Mouse (Mus musculus) left cerebral cortex, postnatal 36 days (tissue): ENCODE results near the gene Yipf1. TPM values are rescaled to one million over a fixed set of nuclear protein-coding genes. Genes with fewer than 3 reads are reported as not detected.
"Not testable (repeated sequence)": the region's sequence is repeated elsewhere in the genome, so short reads cannot be mapped to it uniquely, and the experiment has no call there.

Experiments
- DNase-seq, 2 experiments: peaks; one replicate each; pipeline ENCODE4 v3.0.0; 2021 to 2022; ENCODE audit warnings: low spot score in 2 of 2, mixed read lengths in 1 of 2
- intact Hi-C: fragments of 180-260 bp; cut with DNase I; formaldehyde crosslinking; loops from one replicate; pipeline ENCODE4 v1.15.1; 2025
- total RNA-seq, 2 experiments: library from RNA; stranded (reverse); gene quantifications; 2 replicates each; pipeline ENCODE4 v1.2.3; 2021

Gene Yipf1
- total RNA-seq, 2 experiments from 2014 or later, result 41.7 to 45.8 TPM

- DNase-seq, result no peak
- intact Hi-C loops, result no loop called here
Measured at GRCm38 (mm10) chr4:107362755-107363154, 48.6 kb downstream of the Yipf1 start.

GRCm38 (mm10) chr4:107363573-107363972 is 49.4 kb downstream of the Yipf1 start:
- DNase-seq, result no peak
- intact Hi-C loops, result no loop called here

- DNase-seq, result no peak
- intact Hi-C loops, result no loop called here
Measured at GRCm38 (mm10) chr4:107364190-107364639, 50.1 kb downstream of the Yipf1 start.

GRCm38 (mm10) chr4:107366408-107366807 is 52.2 kb downstream of the Yipf1 start:
- DNase-seq, intact Hi-C loops: not testable (repeated sequence)

GRCm38 (mm10) chr4:107367567-107368314 is 53.6 kb downstream of the Yipf1 start, which contains the start of gene Ndc1:
TSS of gene Ndc1 (plus strand) at chr4:107367784.
- intact Hi-C loops, result no loop called here
- peak; percentile 92 for DNase-seq

- intact Hi-C loops, result loop anchor here (5.0 kb wide), 1 partner anchor 280 kb away; no protein-coding TSS in a partner anchor
Measured at GRCm38 (mm10) chr4:107372304-107372703, 58.1 kb downstream of the Yipf1 start.

GRCm38 (mm10) chr4:107374677-107375076 is 60.5 kb downstream of the Yipf1 start:
- intact Hi-C loops, result loop anchor here (5.0 kb wide), 1 partner anchor 278 kb away; no protein-coding TSS in a partner anchor
- DNase-seq, result no peak

More at GRCm38 (mm10) chr4:107372304-107372703, 58.1 kb downstream of the Yipf1 start:
- no peak for DNase-seq

- intact Hi-C loops, result no loop called here
Measured at GRCm38 (mm10) chr4:107378954-107379353, 64.8 kb downstream of the Yipf1 start.

GRCm38 (mm10) chr4:107380871-107381270 is 66.7 kb downstream of the Yipf1 start:
- DNase-seq, result no peak
- intact Hi-C loops, result no loop called here

More at GRCm38 (mm10) chr4:107378954-107379353, 64.8 kb downstream of the Yipf1 start:
- DNase-seq, result no peak

GRCm38 (mm10) chr4:107387038-107387437 is 72.9 kb downstream of the Yipf1 start:
- intact Hi-C loops, result no loop called here
- no peak for DNase-seq

- no peak for DNase-seq
- intact Hi-C loops, result no loop called here
Measured at GRCm38 (mm10) chr4:107387465-107387864, 73.3 kb downstream of the Yipf1 start.

GRCm38 (mm10) chr4:107388291-107388690 is 74.1 kb downstream of the Yipf1 start:
- DNase-seq, result no peak
- intact Hi-C loops, result no loop called here

- DNase-seq, result no peak
- intact Hi-C loops, result no loop called here
Measured at GRCm38 (mm10) chr4:107389345-107389744, 75.2 kb downstream of the Yipf1 start.

GRCm38 (mm10) chr4:107393771-107394170 is 79.6 kb downstream of the Yipf1 start:
- no peak for DNase-seq
- intact Hi-C loops, result no loop called here

Other genes with a start within 250 kb of the Yipf1 start
- gene Mrpl37, start 247.5 kb upstream of the Yipf1 start, total RNA-seq, result 10 to 100 TPM; 56.1 to 58.9 TPM
- 1 to 10 TPM; 4.7 to 7.4 TPM for gene Cyb5rl, start 247.4 kb upstream of the Yipf1 start, total RNA-seq
- gene Cdcp2, start 217.5 kb upstream of the Yipf1 start, total RNA-seq, result not detected
- gene Tmem59, start 136.0 kb upstream of the Yipf1 start, total RNA-seq, result 100 to 1,000 TPM; 192 to 236 TPM
- gene Tceanc2, start 135.2 kb upstream of the Yipf1 start, total RNA-seq, result 10 to 100 TPM; 15.0 to 20.8 TPM
- gene Ldlrad1, start 105.2 kb upstream of the Yipf1 start, total RNA-seq, result not detected
- 10 to 100 TPM; 28.0 to 35.0 TPM for gene Lrrc42, start 60.8 kb upstream of the Yipf1 start, total RNA-seq
- 10 to 100 TPM; 15.6 to 16.5 TPM for gene Hspb11, start 60.8 kb upstream of the Yipf1 start, total RNA-seq
- gene Dio1, start 7.2 kb upstream of the Yipf1 start, total RNA-seq, result not detected
- gene Ndc1, start 53.4 kb downstream of the Yipf1 start, total RNA-seq, result 10 to 100 TPM; 10.9 to 11.8 TPM
- 1 to 10 TPM; 1.1 to 1.7 TPM for gene Glis1, start 120.2 kb downstream of the Yipf1 start, total RNA-seq